Mouse (Mus musculus) G1E (cell line): ENCODE measurements around the gene Matn4.

ENCODE experiments used
- CTCF ChIP-seq: IDR thresholded peaks from 2 replicates; pipeline ENCODE4 v1.5.1; 2012; ENCODE audit warnings: low read depth, low read length, inconsistent platforms, mixed read lengths
- GATA1 ChIP-seq: IDR thresholded peaks from 2 replicates; pipeline ENCODE4 v1.6.1; 2012; ENCODE audit warnings: borderline replicate concordance, low read length, inconsistent platforms, mixed read lengths
- GATA2 ChIP-seq: IDR thresholded peaks from 2 replicates; pipeline ENCODE4 v1.6.1; 2012; ENCODE audit warnings: low read depth, low read length, inconsistent platforms, borderline replicate concordance
- POLR2AphosphoS5 ChIP-seq: IDR thresholded peaks from 2 replicates; pipeline ENCODE4 v1.6.1; 2012; ENCODE audit warnings: low read depth, low read length, inconsistent platforms; ENCODE audit not compliant: insufficient replicate concordance
- TAL1 ChIP-seq: conservative IDR thresholded peaks from 2 replicates; pipeline ENCODE4 v1.6.1; 2012; ENCODE audit warnings: low read depth, low read length, inconsistent platforms, mixed read lengths

DNA sequence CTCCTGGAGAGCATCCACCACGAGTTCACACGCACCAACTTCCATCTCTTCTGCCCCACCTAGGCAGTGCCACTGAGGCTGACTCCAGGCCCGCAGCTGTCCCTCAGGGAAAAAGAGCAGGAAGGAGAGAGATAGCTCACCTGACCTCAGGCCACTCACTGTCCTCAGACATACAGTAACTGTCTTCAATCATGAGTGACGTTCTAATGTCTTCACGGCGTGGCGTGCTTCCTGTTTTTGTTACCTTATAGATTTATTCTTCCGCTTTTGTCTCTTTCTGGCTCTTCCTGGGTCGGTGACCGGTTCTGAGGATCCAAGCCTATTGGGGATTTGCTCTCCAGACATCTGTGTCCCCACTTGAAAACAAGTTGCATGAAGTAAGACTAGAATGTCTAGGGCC, 9.6 kb upstream of the Matn4 start:
- no peak for TF ChIP-seq CTCF
- no peak for TF ChIP-seq GATA1
- no peak for TF ChIP-seq POLR2AphosphoS5
- no peak for TF ChIP-seq GATA2
- TF ChIP-seq TAL1: no peak
